Mouse (Mus musculus) B cell, adult 2 months (primary cell): ENCODE results near the gene Cox6a1.

Experiments used
- DNase-seq, 2 experiments: peaks; one replicate each; pipeline ENCODE4 v3.0.0; 2022

Cox6a1 gene

DNA sequence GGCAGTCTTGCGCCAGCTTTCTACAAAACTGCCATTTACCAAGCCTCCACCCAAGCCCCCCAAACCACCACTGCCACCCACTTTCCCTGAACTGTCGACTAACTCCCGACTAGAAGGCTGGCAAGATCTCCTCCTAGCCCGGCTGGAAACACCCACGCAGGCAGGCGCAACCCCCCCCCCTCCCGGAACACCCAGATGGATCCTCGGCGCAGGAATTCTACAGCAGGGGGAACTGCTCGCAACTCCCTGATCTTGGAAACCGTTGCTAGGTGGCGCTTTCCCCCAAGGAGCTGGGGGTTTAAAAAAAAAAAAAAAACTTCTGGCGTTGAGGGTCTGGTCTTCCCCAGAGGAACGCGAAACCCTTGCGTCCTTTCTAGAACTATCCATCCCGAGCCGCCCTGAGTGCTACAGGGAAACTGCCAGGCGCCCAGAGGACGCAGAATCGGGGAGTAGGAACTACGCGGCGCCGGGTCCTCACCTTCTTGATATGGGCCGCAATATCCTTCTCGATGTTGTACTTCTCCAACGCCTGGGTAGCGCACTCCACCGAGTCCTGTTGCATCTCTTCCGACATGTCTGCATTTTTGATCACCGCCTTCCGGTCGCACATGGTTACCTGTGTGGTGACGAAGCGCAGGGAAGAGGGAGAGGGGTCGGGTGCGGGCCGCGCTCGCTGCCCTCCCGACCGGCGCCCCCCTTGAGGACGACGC, 48.6 kb downstream of the Cox6a1 start:
- DNase-seq: no peak

- DNase-seq: no peak
Observed at GRCm38 (mm10) chr5:115296347-115296746, 52.4 kb downstream of the Cox6a1 start.
